Mouse (Mus musculus) kidney, adult 18-20 months (tissue): ENCODE measurements around the gene Ech1.

ENCODE experiments used
- DNase-seq: peaks from one replicate; pipeline ENCODE4 v3.0.0; 2021

Gene Ech1

GRCm38 (mm10) chr7:28803756-28804155 is 21.3 kb upstream of the Ech1 start:
- DNase-seq = no peak

- no peak for DNase-seq
Measured at GRCm38 (mm10) chr7:28806869-28807268, 18.1 kb upstream of the Ech1 start.

- DNase-seq = peak; percentile 61
Measured at GRCm38 (mm10) chr7:28807641-28808220, 17.3 kb upstream of the Ech1 start.

- no peak for DNase-seq
Measured at GRCm38 (mm10) chr7:28808221-28808941, 16.6 kb upstream of the Ech1 start, which contains the start of gene Hnrnpl. Hnrnpl (plus strand) TSS chr7:28808541.

GRCm38 (mm10) chr7:28808957-28809393 is 16.0 kb upstream of the Ech1 start:
- peak; percentile 96 for DNase-seq

- no peak for DNase-seq
Measured at GRCm38 (mm10) chr7:28809401-28810089, 15.5 kb upstream of the Ech1 start.

GRCm38 (mm10) chr7:28810107-28811066 is 14.6 kb upstream of the Ech1 start:
- peak; percentile 98 for DNase-seq

- peak; percentile 90 for DNase-seq
Measured at GRCm38 (mm10) chr7:28811228-28811627, 13.8 kb upstream of the Ech1 start.

GRCm38 (mm10) chr7:28811640-28812275 is 13.3 kb upstream of the Ech1 start:
- DNase-seq = no peak

GRCm38 (mm10) chr7:28812436-28812835 is 12.6 kb upstream of the Ech1 start:
- DNase-seq = peak; percentile 31

GRCm38 (mm10) chr7:28812949-28813348 is 12.1 kb upstream of the Ech1 start:
- no peak for DNase-seq

GRCm38 (mm10) chr7:28814306-28815034 is 10.5 kb upstream of the Ech1 start:
- no peak for DNase-seq

- DNase-seq = no peak
Measured at GRCm38 (mm10) chr7:28815230-28815629, 9.8 kb upstream of the Ech1 start.

GRCm38 (mm10) chr7:28816201-28816600 is 8.8 kb upstream of the Ech1 start:
- DNase-seq = no peak

- DNase-seq = no peak
Measured at GRCm38 (mm10) chr7:28816920-28817319, 8.1 kb upstream of the Ech1 start.

GRCm38 (mm10) chr7:28817524-28817923 is 7.5 kb upstream of the Ech1 start:
- DNase-seq = no peak

GRCm38 (mm10) chr7:28817957-28818356 is 7.1 kb upstream of the Ech1 start:
- DNase-seq = no peak

- no peak for DNase-seq
Measured at GRCm38 (mm10) chr7:28818436-28818835, 6.6 kb upstream of the Ech1 start.

GRCm38 (mm10) chr7:28818861-28819452 is 6.1 kb upstream of the Ech1 start:
- DNase-seq = no peak

- DNase-seq = no peak
Measured at GRCm38 (mm10) chr7:28819571-28819970, 5.4 kb upstream of the Ech1 start.
